8 mouse cellular contexts compared by ENCODE assay signal in genomic region chr10:96214285-96214684, GRCm38 (mm10).
DNase-seq lines count a peak whose midpoint lies in the region; ATAC-seq lines count a peak whose summit lies in the region.

No protein-coding gene starts in this region.

- WGBS in heart, embryonic 15.5 days, result 54% methylated on average over 7 of the region's 7 CpGs
- 77% methylated on average over 7 of the region's 7 CpGs for WGBS in hindbrain, embryonic 10.5 days
- 71% methylated on average over 7 of the region's 7 CpGs for WGBS in midbrain, embryonic 13.5 days

- H3K9ac ChIP-seq in heart, embryonic 15.5 days, result no peak overlapping the region
- no peak overlapping the region for H3K9ac ChIP-seq in midbrain, embryonic 13.5 days (replicated peaks)

- peak overlapping the region; percentile 29; the same call in 1 of the 2 replicates for H3K4me2 ChIP-seq in heart, embryonic 15.5 days
- no peak overlapping the region for H3K4me2 ChIP-seq in midbrain, embryonic 13.5 days (replicated peaks)

- no peaks in the 10 kb centered on the region for H3K27me3 ChIP-seq in heart, embryonic 15.5 days
- no peaks in the 10 kb centered on the region for H3K27me3 ChIP-seq in hindbrain, embryonic 10.5 days (ENCODE audit: insufficient read depth, poor library complexity, severe bottlenecking)
- H3K27me3 ChIP-seq in midbrain, embryonic 13.5 days, result no peaks in the 10 kb centered on the region

- no peak overlapping the region for H3K4me3 ChIP-seq in heart, embryonic 15.5 days
- H3K4me3 ChIP-seq in hindbrain, embryonic 10.5 days, result no peak overlapping the region
- H3K4me3 ChIP-seq in midbrain, embryonic 13.5 days (replicated peaks), result no peak overlapping the region

- H3K36me3 ChIP-seq in heart, embryonic 15.5 days, result no peaks in the 10 kb centered on the region
- H3K36me3 ChIP-seq in hindbrain, embryonic 10.5 days, result no peaks in the 10 kb centered on the region
- H3K36me3 ChIP-seq in midbrain, embryonic 13.5 days, result no peaks in the 10 kb centered on the region

- ATAC-seq in heart, embryonic 15.5 days (replicated peaks; ENCODE audit: insufficient number of reproducible peaks, insufficient read depth, low FRiP score, low read depth), result no peak
- peak; percentile 29; the same call in 1 of the 2 replicates for ATAC-seq in midbrain, embryonic 13.5 days

- no peaks in the 10 kb centered on the region for H3K9me3 ChIP-seq in heart, embryonic 15.5 days (replicated peaks)
- H3K9me3 ChIP-seq in hindbrain, embryonic 10.5 days, result no peaks in the 10 kb centered on the region
- H3K9me3 ChIP-seq in midbrain, embryonic 13.5 days, result no peaks in the 10 kb centered on the region

- no peak for DNase-seq in heart, postnatal 4 days
- peak; percentile 57 for DNase-seq in NIH3T3 (ENCODE audit: low read depth)
- no peak for DNase-seq in hindbrain, embryonic 10.5 days (ENCODE audit: low spot score)
- DNase-seq in cerebellum, adult 11-12 months, result no peak
- DNase-seq in right cerebral cortex, postnatal 25 days, result no peak
- no peak for DNase-seq in right cerebral cortex, postnatal 4 days

- 0 out of 2 replicates have a peak, but pooled peaks cover 2% of the 10 kb centered on the region for H3K4me1 ChIP-seq in heart, embryonic 15.5 days (replicated peaks)
- peaks cover 8% of the 10 kb centered on the region; the same call in 1 of the 2 replicates for H3K4me1 ChIP-seq in hindbrain, embryonic 10.5 days (replicated peaks)
- H3K4me1 ChIP-seq in midbrain, embryonic 13.5 days (replicated peaks), result peaks cover 8% of the 10 kb centered on the region

- no peak overlapping the region for H3K27ac ChIP-seq in heart, embryonic 15.5 days
- peak overlapping the region; percentile 72 for H3K27ac ChIP-seq in hindbrain, embryonic 10.5 days
- H3K27ac ChIP-seq in midbrain, embryonic 13.5 days, result peak overlapping the region; percentile 66
